Mouse (Mus musculus): Measurements from ENCODE around the gene Zfp13. TPM values are rescaled to one million over a fixed set of nuclear protein-coding genes. Genes with fewer than 3 reads are reported as not detected.
"Not testable (repeated sequence)": the region's sequence is repeated elsewhere in the genome, so short reads cannot be mapped to it uniquely, and the experiment has no call there.

The Zfp13 gene
- polyA plus RNA-seq, 1 experiment from 2014 or later, result 1.6 TPM

DNA sequence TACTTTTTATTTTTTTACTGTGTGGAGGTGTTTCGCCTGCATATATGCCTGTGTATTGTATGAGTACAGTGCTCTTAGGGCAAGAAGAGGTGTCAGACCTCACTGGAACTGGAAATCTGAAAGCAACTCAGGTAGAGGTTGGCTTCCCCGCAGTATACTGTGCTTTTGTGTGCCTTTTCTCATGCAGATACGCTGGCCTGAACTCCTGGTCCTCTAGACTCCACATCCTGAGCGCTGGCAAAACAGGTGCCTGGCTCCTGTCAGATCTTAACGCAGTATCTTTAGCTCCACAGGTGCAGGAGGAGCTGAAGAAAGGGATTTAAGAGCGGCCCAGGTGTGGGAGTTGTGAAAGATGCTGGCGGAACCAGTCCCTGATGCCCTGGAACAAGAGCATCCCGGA, 5.9 kb upstream of the Zfp13 start:
- Histone ChIP-seq H3K27ac (no peak overlapping the region), H3K4me1 (replicated peaks) (peaks cover 2% of the 10 kb centered on the region), H3K9ac (no peak overlapping the region), H3K27me3 (no peaks in the 10 kb centered on the region), H3K4me2 (no peak overlapping the region), H3K9me3 (replicated peaks) (no peaks in the 10 kb centered on the region), H3K36me3 (no peaks in the 10 kb centered on the region), H3K4me3 (replicated peaks) (no peak overlapping the region)
- WGBS (ENCODE audit: insufficient replicate concordance), result 65% methylated on average over 8 of the region's 8 CpGs
- no peak for DNase-seq
- ATAC-seq (ENCODE audit: low read depth), result no peak

GRCm38 (mm10) chr17:23604394-23604793, 5.1 kb upstream of the Zfp13 start:
- no peak overlapping the region for H3K9ac ChIP-seq
- no peak for ATAC-seq (ENCODE audit: low read depth)

GRCm38 (mm10) chr17:23603542-23603941, 4.3 kb upstream of the Zfp13 start:
- DNase-seq (no peak), ATAC-seq (ENCODE audit: low read depth) (no peak)
- Histone ChIP-seq H3K27ac (no peak overlapping the region), H3K4me3 (replicated peaks) (no peak overlapping the region), H3K27me3 (no peaks in the 10 kb centered on the region), H3K9me3 (replicated peaks) (no peaks in the 10 kb centered on the region), H3K9ac (no peak overlapping the region), H3K36me3 (no peaks in the 10 kb centered on the region), H3K4me2 (no peak overlapping the region), H3K4me1 (replicated peaks) (peaks cover 18% of the 10 kb centered on the region)
- WGBS (ENCODE audit: insufficient replicate concordance), result 41% methylated on average over 2 of the region's 2 CpGs

More at GRCm38 (mm10) chr17:23604394-23604793, 5.1 kb upstream of the Zfp13 start:
- Histone ChIP-seq H3K4me3 (replicated peaks) (no peak overlapping the region), H3K27ac (no peak overlapping the region), H3K4me2 (no peak overlapping the region), H3K36me3 (no peaks in the 10 kb centered on the region), H3K4me1 (replicated peaks) (peaks cover 10% of the 10 kb centered on the region), H3K9me3 (replicated peaks) (no peaks in the 10 kb centered on the region), H3K27me3 (no peaks in the 10 kb centered on the region)
- 60% methylated on average over 7 of the region's 7 CpGs for WGBS (ENCODE audit: insufficient replicate concordance)
- no peak for DNase-seq

DNA sequence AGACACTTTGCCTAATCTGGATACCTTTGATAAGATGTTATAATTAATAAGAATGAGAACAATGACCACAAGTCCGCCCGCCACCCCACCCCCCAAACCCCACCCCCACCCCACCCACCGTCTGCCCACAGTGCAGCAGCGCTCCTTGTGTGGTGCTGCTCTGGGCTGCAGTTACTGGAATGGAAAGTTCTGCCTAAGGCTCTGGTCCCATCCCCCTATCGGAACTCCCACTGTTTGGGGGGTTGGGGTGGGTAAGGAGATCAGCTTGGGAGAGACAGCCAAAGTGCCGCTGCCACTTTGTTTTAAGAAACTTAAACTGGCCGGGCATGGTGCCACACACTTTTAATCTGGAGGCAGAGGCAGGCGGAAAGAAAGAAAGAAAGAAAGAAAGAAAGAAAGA, 3.8 kb upstream of the Zfp13 start:
- no peak overlapping the region for H3K27ac ChIP-seq
- no peaks in the 10 kb centered on the region for H3K27me3 ChIP-seq
- no peak overlapping the region for H3K4me3 ChIP-seq (replicated peaks)
- H3K9me3 ChIP-seq (replicated peaks), result no peaks in the 10 kb centered on the region
- ATAC-seq (ENCODE audit: low read depth), result no peak
- H3K36me3 ChIP-seq, result no peaks in the 10 kb centered on the region
- H3K4me1 ChIP-seq (replicated peaks), result peaks cover 22% of the 10 kb centered on the region
- no peak overlapping the region for H3K4me2 ChIP-seq
- H3K9ac ChIP-seq, result no peak overlapping the region
- 26% methylated on average over 8 of the region's 8 CpGs for WGBS (ENCODE audit: insufficient replicate concordance)
- no peak for DNase-seq

- whole genome bisulfite sequencing (ENCODE audit: insufficient replicate concordance), result 54% methylated on average over 10 of the region's 10 CpGs
- ATAC-seq (ENCODE audit: low read depth) (no peak), DNase-seq (no peak)
- Histone ChIP-seq H3K9me3 (replicated peaks) (no peaks in the 10 kb centered on the region), H3K27me3 (no peaks in the 10 kb centered on the region), H3K4me1 (replicated peaks) (peaks cover 22% of the 10 kb centered on the region), H3K36me3 (no peaks in the 10 kb centered on the region), H3K27ac (no peak overlapping the region), H3K4me2 (no peak overlapping the region), H3K4me3 (replicated peaks) (no peak overlapping the region), H3K9ac (no peak overlapping the region)
These were observed 2.7 kb upstream of the Zfp13 start for GRCm38 (mm10) chr17:23601836-23602585.

GRCm38 (mm10) chr17:23600641-23601622, 1.6 kb upstream of the Zfp13 start, which contains the start of gene Zscan10:
Zscan10 (plus strand) TSS chr17:23600856.
- Histone ChIP-seq H3K9ac (peak within 1 kb of the TSS; percentile 66), H3K27ac (no peak within 1 kb of the TSS; the same call in 1 of the 2 replicates)
- no peak for ATAC-seq (ENCODE audit: low read depth)

DNA sequence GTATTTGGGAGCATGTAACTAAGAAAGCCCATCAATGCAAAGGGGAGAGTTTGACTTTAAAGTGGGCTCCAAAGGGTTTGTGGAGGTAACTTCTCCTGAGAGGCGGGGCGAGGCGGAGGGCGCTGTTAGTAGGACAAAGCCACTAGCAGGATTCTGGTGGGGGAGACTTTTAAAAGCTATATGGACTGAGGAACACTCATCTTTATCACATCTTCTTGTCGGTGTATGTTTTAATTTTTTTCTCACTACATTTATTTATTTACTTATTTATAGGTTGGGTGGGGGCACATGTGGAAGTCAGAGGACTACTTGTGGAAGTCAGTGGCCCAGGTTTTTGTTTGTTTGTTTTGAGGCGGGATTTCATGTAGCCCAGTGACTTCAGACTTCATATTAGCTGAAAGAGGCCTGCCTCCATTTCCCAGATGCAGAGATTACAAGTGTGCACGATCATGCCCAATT, 347 bp upstream of the Zfp13 start:
- H3K4me2 ChIP-seq, result peak overlapping the region; percentile 73
- no peaks in the 10 kb centered on the region for H3K27me3 ChIP-seq
- no peaks in the 10 kb centered on the region for H3K36me3 ChIP-seq
- peaks cover 22% of the 10 kb centered on the region for H3K4me1 ChIP-seq (replicated peaks)
- H3K4me3 ChIP-seq (replicated peaks), result peak overlapping the region; percentile 58
- no peaks in the 10 kb centered on the region for H3K9me3 ChIP-seq (replicated peaks)
- DNase-seq (peak; percentile 54), ATAC-seq (ENCODE audit: low read depth) (peak; percentile 1; the same call in 1 of the 2 replicates)
- 22% methylated on average over 7 of the region's 7 CpGs for WGBS (ENCODE audit: insufficient replicate concordance)
- H3K27ac ChIP-seq, result peak overlapping the region; percentile 69
- peak overlapping the region; percentile 66 for H3K9ac ChIP-seq

More at GRCm38 (mm10) chr17:23600641-23601622, 1.6 kb upstream of the Zfp13 start, which contains the start of gene Zscan10:
- H3K4me3 ChIP-seq (replicated peaks), result peak within 1 kb of the TSS; percentile 58
- no peaks in the 10 kb centered on the region for H3K36me3 ChIP-seq
- no peaks in the 10 kb centered on the region for H3K27me3 ChIP-seq
- no peaks in the 10 kb centered on the region for H3K9me3 ChIP-seq (replicated peaks)
- peaks cover 22% of the 10 kb centered on the region for H3K4me1 ChIP-seq (replicated peaks)
- 69% methylated on average over 15 of the region's 15 CpGs for WGBS (ENCODE audit: insufficient replicate concordance)
- H3K4me2 ChIP-seq, result peak within 1 kb of the TSS; percentile 73
- no peak for DNase-seq

DNA sequence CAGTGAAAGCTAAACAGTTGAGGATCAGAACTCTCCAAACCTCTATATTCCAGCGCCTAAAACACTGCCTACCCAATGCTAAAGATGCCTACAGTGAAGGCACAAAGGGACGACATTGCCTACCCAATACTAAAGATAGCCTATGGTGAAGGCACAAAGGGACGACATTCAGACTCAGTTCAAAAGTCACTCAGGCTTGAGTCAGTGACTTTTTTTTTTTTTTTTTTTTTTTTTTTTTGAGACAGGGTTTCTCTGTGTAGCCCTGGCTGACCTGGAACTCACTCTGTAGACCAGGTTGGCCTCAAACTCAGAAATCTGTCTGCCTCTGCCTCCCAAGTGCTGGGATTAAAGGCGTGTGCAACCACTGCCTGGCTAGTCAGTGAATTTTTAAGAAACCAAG, 4.1 kb downstream of the Zfp13 start:
- not testable (repeated sequence) for H3K4me2 ChIP-seq; H3K9me3 ChIP-seq (replicated peaks); H3K9ac ChIP-seq; H3K27me3 ChIP-seq; H3K4me3 ChIP-seq (replicated peaks); DNase-seq; H3K27ac ChIP-seq; ATAC-seq (ENCODE audit: low read depth); H3K36me3 ChIP-seq
- 65% methylated on average over 4 of the region's 4 CpGs for WGBS (ENCODE audit: insufficient replicate concordance)
- H3K4me1 ChIP-seq (replicated peaks), result peaks cover 34% of the 10 kb centered on the region

GRCm38 (mm10) chr17:23592926-23593300, 6.4 kb downstream of the Zfp13 start:
- no peaks in the 10 kb centered on the region for H3K36me3 ChIP-seq
- 9% methylated on average over 13 of the region's 13 CpGs for WGBS (ENCODE audit: insufficient replicate concordance)
- H3K27me3 ChIP-seq, result no peaks in the 10 kb centered on the region
- peaks cover 14% of the 10 kb centered on the region for H3K4me1 ChIP-seq (replicated peaks)
- ATAC-seq (ENCODE audit: low read depth), result peak; percentile 66
- peak overlapping the region; percentile 57 for H3K9ac ChIP-seq
- H3K9me3 ChIP-seq (replicated peaks), result no peaks in the 10 kb centered on the region
- peak overlapping the region; percentile 64 for H3K4me3 ChIP-seq (replicated peaks)
- peak overlapping the region; percentile 76 for H3K4me2 ChIP-seq
- peak overlapping the region; percentile 35 for H3K27ac ChIP-seq
- DNase-seq, result no peak

- ATAC-seq (ENCODE audit: low read depth) (peak; percentile 100), DNase-seq (peak; percentile 95)
- no peaks in the 10 kb centered on the region for H3K36me3 ChIP-seq
- H3K27ac ChIP-seq, result peak overlapping the region; percentile 35; the same call in 1 of the 2 replicates
- peak overlapping the region; percentile 76 for H3K4me2 ChIP-seq
- H3K9me3 ChIP-seq (replicated peaks), result no peaks in the 10 kb centered on the region
- H3K4me3 ChIP-seq (replicated peaks), result peak overlapping the region; percentile 64
- 7% methylated on average over 34 of the region's 34 CpGs for WGBS (ENCODE audit: insufficient replicate concordance)
- H3K4me1 ChIP-seq (replicated peaks), result peaks cover 14% of the 10 kb centered on the region
- H3K9ac ChIP-seq, result peak overlapping the region; percentile 57
- H3K27me3 ChIP-seq, result no peaks in the 10 kb centered on the region
These were observed 6.9 kb downstream of the Zfp13 start for GRCm38 (mm10) chr17:23592208-23592925.
